In genomic region chr4:150566193-150566592, GRCm38 (mm10) we compare ENCODE assay signal across 8 mouse cellular contexts.
A peak's percentile ranks its signal among the peaks of the same experiment; 100 is the strongest.
DNase-seq lines count a peak whose midpoint lies in the region; ATAC-seq and TF ChIP-seq lines count a peak whose summit lies in the region.

No protein-coding gene starts in this region.

- H3K4me3 ChIP-seq in gastrocnemius, adult 2 months, result no peak overlapping the region
- H3K4me3 ChIP-seq in neural tube, embryonic 13.5 days, result no peak overlapping the region
- no peak overlapping the region for H3K4me3 ChIP-seq in forebrain, postnatal 0 days (ENCODE audit: low read depth, low read length)

- no peak for DNase-seq in gastrocnemius, adult 2 months
- no peak for DNase-seq in gastrocnemius, postnatal 14 days
- DNase-seq in neural tube, embryonic 10.5 days (ENCODE audit: extremely low spot score, low spot score), result no peak
- DNase-seq in thymus, postnatal 4 days, result peak; percentile 59
- DNase-seq in ovary, postnatal 10 days (ENCODE audit: low spot score), result no peak
- DNase-seq in forebrain, postnatal 0 days, result no peak

- peaks cover 77% of the 10 kb centered on the region for H3K4me1 ChIP-seq in neural tube, embryonic 13.5 days (replicated peaks)
- H3K4me1 ChIP-seq in forebrain, postnatal 0 days (ENCODE audit: insufficient read depth), result 0 out of 2 replicates have a peak, but pooled peaks cover 7% of the 10 kb centered on the region

- H3K27ac ChIP-seq in gastrocnemius, adult 2 months, result peak overlapping the region; percentile 98
- H3K27ac ChIP-seq in neural tube, embryonic 13.5 days (replicated peaks), result 0 out of 2 replicates have a peak overlapping the region, but pooled peaks have one; percentile 28
- no peak overlapping the region for H3K27ac ChIP-seq in forebrain, postnatal 0 days (ENCODE audit: low read depth, low read length)

- H3K36me3 ChIP-seq in neural tube, embryonic 13.5 days, result no peaks in the 10 kb centered on the region
- no peaks in the 10 kb centered on the region for H3K36me3 ChIP-seq in forebrain, postnatal 0 days (ENCODE audit: insufficient read depth)

- no peak for ATAC-seq in neural tube, embryonic 13.5 days (ENCODE audit: low read depth)
- peak; percentile 8; the same call in 1 of the 2 replicates for ATAC-seq in megakaryocyte-erythroid progenitor cell, adult 5-6 weeks (replicated peaks; ENCODE audit: low FRiP score, low TSS enrichment, poor library complexity, severe bottlenecking)
- ATAC-seq in forebrain, postnatal 0 days, result no peak

- WGBS in neural tube, embryonic 13.5 days, result 86% methylated on average over 6 of the region's 6 CpGs
- 82% methylated on average over 6 of the region's 6 CpGs for WGBS in forebrain, postnatal 0 days

- no peaks in the 10 kb centered on the region for H3K27me3 ChIP-seq in neural tube, embryonic 13.5 days
- H3K27me3 ChIP-seq in forebrain, postnatal 0 days (ENCODE audit: insufficient read depth, low read length), result no peaks in the 10 kb centered on the region

- TF ChIP-seq CTCF in gastrocnemius, adult 2 months (IDR thresholded peaks at IDR 0.05), result no peak
- no peak for TF ChIP-seq CTCF in forebrain, postnatal 0 days (IDR thresholded peaks at IDR 0.05; ENCODE audit: low read depth)

- H3K9ac ChIP-seq in neural tube, embryonic 13.5 days, result no peak overlapping the region
- no peak overlapping the region for H3K9ac ChIP-seq in forebrain, postnatal 0 days

- H3K4me2 ChIP-seq in neural tube, embryonic 13.5 days, result no peak overlapping the region
- H3K4me2 ChIP-seq in forebrain, postnatal 0 days (ENCODE audit: low read depth), result no peak overlapping the region

- intact Hi-C loops in gastrocnemius, adult 2 months (cut with DNase I), result loop anchor here (5.0 kb wide), 1 partner anchor 74 kb away; no protein-coding TSS in a partner anchor
- intact Hi-C loops in gastrocnemius, postnatal 14 days (cut with DNase I; ENCODE audit: low total_unique reads), result no loop called here

- no peaks in the 10 kb centered on the region for H3K9me3 ChIP-seq in neural tube, embryonic 13.5 days
- no peaks in the 10 kb centered on the region for H3K9me3 ChIP-seq in forebrain, postnatal 0 days (ENCODE audit: low read length)
